Mouse (Mus musculus) myocyte (in vitro differentiated cells): ENCODE measurements around the gene Tbc1d5.

Experiments used
- CEBPB ChIP-seq: IDR thresholded peaks from 2 replicates; pipeline ENCODE4 v1.6.1; 2011; ENCODE audit warnings: mild to moderate bottlenecking, moderate library complexity; ENCODE audit not compliant: poor library complexity, insufficient read depth, severe bottlenecking
- E2F4 ChIP-seq: IDR thresholded peaks from one replicate; pipeline ENCODE4 v1.6.1; 2011; ENCODE audit warnings: mild to moderate bottlenecking, control low read depth, moderate library complexity; ENCODE audit not compliant: insufficient read depth
- MAX ChIP-seq: IDR thresholded peaks from one replicate; pipeline ENCODE4 v1.6.1; 2011; ENCODE audit warnings: low read depth, mild to moderate bottlenecking, control low read depth
- MYOD1 ChIP-seq, 3 experiments: IDR thresholded peaks; one replicate each; pipeline ENCODE4 v1.6.1; 2011; ENCODE audit warnings: control low read depth in 2 of 3, low read depth in 2 of 3, mild to moderate bottlenecking in 2 of 3, moderate library complexity in 1 of 3; ENCODE audit not compliant: insufficient read length in 2 of 3, control insufficient read depth in 1 of 3
- MYOG ChIP-seq, 3 experiments: IDR thresholded peaks; one replicate each; pipeline ENCODE4 v1.6.1; 2011; ENCODE audit warnings: control low read depth in 2 of 3, low read depth in 2 of 3, mild to moderate bottlenecking in 2 of 3; ENCODE audit not compliant: insufficient read length in 2 of 3, control insufficient read depth in 1 of 3, insufficient read depth in 1 of 3
- POLR2A ChIP-seq: IDR thresholded peaks from one replicate; pipeline ENCODE4 v1.6.1; 2011; ENCODE audit warnings: low read depth, mild to moderate bottlenecking, control low read depth, moderate library complexity; ENCODE audit not compliant: insufficient read length
- POLR2AphosphoS2 ChIP-seq: IDR thresholded peaks from one replicate; pipeline ENCODE4 v1.6.1; 2011; ENCODE audit warnings: low read depth, control low read depth; ENCODE audit not compliant: insufficient read length
- SRF ChIP-seq: IDR thresholded peaks from one replicate; pipeline ENCODE4 v1.6.1; 2011; ENCODE audit warnings: low read depth; ENCODE audit not compliant: control insufficient read depth, insufficient read length
- TCF12 ChIP-seq: IDR thresholded peaks from one replicate; pipeline ENCODE4 v1.6.1; 2011; ENCODE audit warnings: mild to moderate bottlenecking, control low read depth; ENCODE audit not compliant: poor library complexity, insufficient read depth, severe bottlenecking
- TCF3 ChIP-seq: IDR thresholded peaks from one replicate; pipeline ENCODE4 v1.6.1; 2011; ENCODE audit warnings: low read depth, control low read depth; ENCODE audit not compliant: insufficient read length
- USF1 ChIP-seq: IDR thresholded peaks from one replicate; pipeline ENCODE4 v1.6.1; 2011; ENCODE audit warnings: low read depth, mild to moderate bottlenecking, control low read depth, moderate library complexity

DNA sequence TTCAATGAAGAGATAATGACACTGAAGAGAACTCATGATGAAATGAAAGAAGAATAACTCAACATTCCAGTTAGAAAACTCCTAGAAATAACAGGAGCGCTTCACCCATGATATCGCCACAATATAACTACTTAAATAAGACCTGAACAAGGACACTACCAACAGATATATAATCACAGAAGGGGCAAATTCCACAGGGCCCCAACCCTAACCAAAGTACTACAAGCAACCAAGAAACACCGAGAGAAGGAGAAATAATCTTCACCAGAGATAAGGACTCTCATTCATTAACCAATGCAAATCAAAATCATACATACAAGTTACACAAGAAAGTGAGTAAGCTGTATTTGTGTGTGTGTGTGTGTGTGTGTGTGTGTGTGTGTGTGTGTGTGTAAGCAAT is 7.6 kb downstream of the Tbc1d5 start:
- TF ChIP-seq MYOG (IDR thresholded peaks at IDR 0.05; ENCODE audit: control insufficient read depth in 1 of 3, insufficient read depth in 1 of 3, insufficient read length in 2 of 3, low read depth in 2 of 3) (no peak), MYOD1 (IDR thresholded peaks at IDR 0.05; ENCODE audit: control insufficient read depth in 1 of 3, insufficient read length in 2 of 3, low read depth in 2 of 3) (no peak), POLR2A (no peak), TCF3 (no peak), E2F4 (no peak), MAX (no peak), USF1 (no peak), TCF12 (no peak), CEBPB (no peak), POLR2AphosphoS2 (no peak), SRF (no peak)
